Mouse (Mus musculus): Measurements from ENCODE around the gene Zfp219.

DNA sequence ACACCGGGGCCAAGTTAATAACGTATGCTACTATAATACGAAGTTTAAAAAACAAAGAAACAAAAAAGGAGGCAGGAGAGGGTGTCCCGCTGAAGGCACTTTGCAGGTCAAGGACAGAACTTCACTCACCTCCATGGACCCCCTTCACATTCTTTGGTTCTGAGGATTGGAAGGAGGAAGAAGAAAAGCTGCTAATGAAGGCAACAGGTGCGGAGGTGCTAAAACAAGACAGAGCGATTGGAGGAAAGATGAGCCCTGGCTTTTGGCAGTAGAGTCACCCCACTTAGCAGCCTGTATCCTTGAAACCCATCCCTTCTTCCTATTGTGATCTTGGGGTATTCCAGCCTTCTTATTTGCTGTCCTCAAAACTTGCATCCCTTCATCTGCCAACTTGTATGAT, 10.7 kb downstream of the Zfp219 start:
- no peak for TF ChIP-seq CTCF (IDR thresholded peaks at IDR 0.05; ENCODE audit: control insufficient read depth, insufficient read depth, low read length)
- no peak for TF ChIP-seq POLR2A (IDR thresholded peaks at IDR 0.05; ENCODE audit: borderline replicate concordance, control insufficient read depth, low read depth, low read length)

All from bone marrow, adult 2 months (tissue).